Mouse (Mus musculus) urinary bladder, postnatal 10 days (tissue): Measurements from ENCODE around the gene Kif1c.
A peak's percentile ranks its signal among the peaks of the same experiment; 100 is the strongest.
"Not testable (repeated sequence)": the region's sequence is repeated elsewhere in the genome, so short reads cannot be mapped to it uniquely, and the experiment has no call there.

Source experiments
- DNase-seq: peaks from one replicate; pipeline ENCODE4 v3.0.0; 2022; ENCODE audit warnings: low spot score

Gene Kif1c

DNA sequence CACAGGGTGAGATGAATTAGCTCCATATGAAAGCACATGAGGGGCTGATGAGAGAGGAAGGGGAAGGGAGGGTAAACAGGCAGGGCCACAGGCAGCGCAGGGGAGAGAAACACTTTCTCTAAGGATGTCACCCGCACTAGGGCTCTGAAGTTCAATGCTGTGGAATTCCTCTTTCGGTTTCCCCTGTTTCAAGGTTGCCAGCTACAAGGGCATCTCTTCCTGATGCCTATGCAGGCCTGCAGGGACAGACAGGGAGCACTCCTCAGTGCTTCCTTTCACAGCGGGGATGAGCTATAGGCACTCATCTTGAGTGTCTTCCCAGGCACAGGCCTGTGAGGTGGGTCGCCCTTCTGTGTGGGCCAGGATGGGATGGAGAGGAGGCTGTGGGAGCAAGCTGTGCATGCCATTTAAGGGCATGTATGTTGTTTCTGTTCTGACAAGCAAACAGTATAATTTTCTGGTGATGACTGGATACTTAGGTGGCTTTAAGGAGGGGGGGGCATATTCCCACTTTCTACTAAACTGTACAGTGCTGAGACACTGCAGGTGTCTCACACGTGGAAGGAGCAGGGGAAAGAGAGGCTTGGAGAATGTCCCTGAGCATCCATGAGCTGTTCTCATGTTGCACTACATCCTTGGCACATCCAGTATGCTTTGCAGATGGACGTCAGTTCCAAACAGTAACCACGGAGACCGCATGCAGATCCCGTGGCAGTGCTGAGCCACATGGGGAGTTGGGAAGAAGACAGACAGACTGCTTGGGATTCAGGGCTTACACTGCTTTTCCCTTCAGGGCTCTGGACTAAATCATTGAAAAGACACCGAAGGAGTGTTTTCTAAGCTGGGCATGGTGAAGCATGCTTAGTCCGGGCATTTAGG is 42.5 kb downstream of the Kif1c start:
- no peak for DNase-seq

DNA sequence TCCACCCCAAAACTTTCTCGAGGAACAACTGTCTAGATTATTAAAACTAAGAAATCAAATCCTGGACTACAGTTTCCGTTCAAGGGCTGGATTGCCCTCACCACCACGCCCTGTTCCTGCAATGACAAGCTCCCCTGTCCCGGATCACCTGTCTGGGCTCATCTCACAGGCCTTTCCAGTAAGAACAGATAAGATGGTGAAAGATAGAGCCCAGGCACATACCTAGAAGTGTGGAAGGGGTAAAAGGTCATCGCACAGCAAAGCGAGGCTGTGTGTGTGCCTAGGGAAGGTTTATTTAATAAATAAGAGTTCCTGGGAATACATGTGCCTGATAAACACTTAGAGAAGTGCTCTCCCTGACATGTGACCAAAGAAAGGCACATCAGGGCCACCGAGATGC is 45.3 kb downstream of the Kif1c start:
- DNase-seq, result no peak

DNA sequence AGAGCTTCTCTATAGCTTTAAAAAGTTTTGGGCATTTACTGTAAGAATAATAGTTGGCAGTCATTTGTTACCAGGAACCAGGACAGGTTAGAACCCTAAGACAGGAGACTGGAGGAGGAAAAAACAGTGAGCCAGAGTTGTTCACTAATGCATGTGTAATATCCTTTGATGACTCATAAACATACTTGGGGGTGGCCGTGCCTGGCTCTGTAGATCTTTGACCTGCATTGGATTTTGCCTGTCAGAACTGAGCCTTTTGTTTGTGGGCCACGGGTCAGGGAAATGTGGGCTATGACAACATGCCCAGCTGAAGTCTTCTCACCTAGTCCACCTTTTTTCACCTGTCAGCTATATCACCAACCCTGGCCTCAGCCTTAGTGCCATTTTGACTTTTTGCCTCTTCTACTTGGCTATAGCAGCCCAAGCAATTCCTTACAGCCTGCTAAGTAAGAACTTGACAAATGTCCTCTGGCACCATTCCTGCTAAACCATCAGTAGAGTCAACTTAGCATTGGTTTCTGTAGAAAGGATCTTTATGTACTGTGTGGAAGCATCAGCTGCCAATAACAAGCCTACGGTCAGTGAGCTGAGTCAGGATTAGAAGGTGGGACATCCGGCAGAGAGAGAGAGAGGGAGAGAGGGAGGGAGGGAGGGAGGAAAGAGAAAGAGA is 47.7 kb downstream of the Kif1c start:
- no peak for DNase-seq

- DNase-seq, result no peak
These were observed 52.1 kb downstream of the Kif1c start for GRCm38 (mm10) chr11:70752337-70753017.

- DNase-seq, result no peak
These were observed 52.8 kb downstream of the Kif1c start for GRCm38 (mm10) chr11:70753146-70753545.

GRCm38 (mm10) chr11:70754476-70754875 is 54.1 kb downstream of the Kif1c start:
- DNase-seq, result no peak

GRCm38 (mm10) chr11:70754958-70755357 is 54.6 kb downstream of the Kif1c start:
- no peak for DNase-seq

DNA sequence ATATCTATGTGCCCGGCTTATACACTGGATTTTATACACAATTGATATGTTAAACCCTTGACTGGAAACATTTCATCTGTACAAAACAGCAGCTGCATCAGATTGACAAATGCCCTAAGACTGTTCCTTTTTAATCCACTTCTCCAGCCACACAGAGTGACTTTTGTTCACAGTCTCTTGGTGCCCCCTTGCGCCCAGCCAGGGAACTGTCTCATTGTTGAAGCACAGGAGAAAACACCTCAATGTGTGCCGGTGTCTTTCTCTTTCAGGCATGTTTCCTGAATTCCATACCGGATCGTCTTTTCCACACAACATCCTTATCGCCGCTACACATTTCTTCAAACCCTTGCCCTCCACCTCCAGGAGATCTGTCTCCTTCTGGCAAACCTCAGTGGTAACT is 55.3 kb downstream of the Kif1c start:
- peak; percentile 37 for DNase-seq

GRCm38 (mm10) chr11:70760446-70760845 is 60.1 kb downstream of the Kif1c start:
- DNase-seq, result not testable (repeated sequence)

DNA sequence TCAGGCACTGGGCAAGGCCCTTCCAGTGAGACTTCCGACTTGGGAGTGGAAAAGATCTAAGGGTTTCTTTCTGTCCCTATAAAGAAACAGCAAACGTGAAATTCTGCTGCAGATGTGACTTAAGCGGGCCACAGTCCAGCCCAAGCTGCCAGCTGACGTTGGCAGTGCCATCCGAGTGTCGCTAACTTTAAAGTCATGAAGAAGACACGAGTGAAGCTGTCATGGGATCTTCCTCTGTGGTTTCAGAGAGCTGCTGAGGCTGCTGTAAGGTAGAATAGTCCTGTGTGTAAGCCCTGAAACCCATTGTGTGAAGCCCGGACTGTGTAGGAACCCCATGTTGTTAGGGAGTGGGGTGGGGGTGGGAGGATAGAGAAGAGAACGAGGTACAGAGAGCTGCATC is 62.3 kb downstream of the Kif1c start:
- DNase-seq, result no peak

- DNase-seq, result no peak
These were observed 63.2 kb downstream of the Kif1c start for GRCm38 (mm10) chr11:70763582-70763935.

GRCm38 (mm10) chr11:70763936-70764808 is 63.8 kb downstream of the Kif1c start, which contains the start of gene Zfp3:
Gene Zfp3, plus strand, starts transcription at chr11:70764209.
- DNase-seq, result peak; percentile 19

- DNase-seq, result no peak
These were observed 65.6 kb downstream of the Kif1c start for GRCm38 (mm10) chr11:70765776-70766445.

DNA sequence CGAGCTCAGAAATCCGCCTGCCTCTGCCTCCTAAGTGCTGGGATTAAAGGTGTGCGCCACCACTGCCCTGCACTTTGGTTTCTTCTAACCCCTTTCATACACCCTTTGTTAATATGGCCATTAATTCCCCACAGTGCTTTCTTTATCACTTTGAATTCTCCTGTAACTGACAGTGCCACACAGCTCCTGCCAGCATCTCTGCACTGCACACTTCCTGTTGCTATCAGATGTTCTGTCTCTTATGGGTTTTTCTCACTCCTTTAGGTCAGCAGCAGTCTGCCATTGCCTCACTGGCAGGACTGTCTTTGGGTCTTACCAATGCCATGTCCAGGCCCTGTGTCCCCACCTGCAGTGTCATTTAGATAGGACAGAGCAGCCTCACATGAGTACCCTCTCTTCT is 70.5 kb downstream of the Kif1c start:
- DNase-seq, result no peak

GRCm38 (mm10) chr11:70776830-70777571 is 76.7 kb downstream of the Kif1c start:
- DNase-seq, result no peak

GRCm38 (mm10) chr11:70777634-70778033 is 77.3 kb downstream of the Kif1c start:
- no peak for DNase-seq

DNA sequence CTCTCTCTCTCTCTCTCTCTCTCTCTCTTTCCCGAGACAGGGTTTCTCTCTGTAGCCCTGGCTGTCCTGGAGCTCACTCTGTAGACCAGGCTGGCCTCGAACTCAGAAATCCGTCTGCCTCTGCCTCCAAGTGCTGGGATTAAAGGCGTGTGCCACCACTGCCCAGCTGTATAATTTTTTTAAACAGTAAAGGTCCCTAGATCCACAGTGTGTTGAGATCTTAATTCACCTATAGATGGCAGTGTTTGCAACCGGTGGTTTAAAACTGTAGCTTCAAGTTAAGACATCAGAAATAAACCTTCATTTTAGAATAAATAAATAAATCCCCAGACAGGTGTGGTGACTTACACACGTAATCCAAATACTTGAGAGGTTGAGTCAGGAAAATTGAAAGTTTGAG is 77.7 kb downstream of the Kif1c start:
- DNase-seq, result not testable (repeated sequence)
